Mouse (Mus musculus) CH12.LX (cell line): ENCODE data around the gene Cldn20.

Experiments used
- CHD2 ChIP-seq: IDR thresholded peaks from 2 replicates; pipeline ENCODE4 v1.6.1; 2011; ENCODE audit warnings: low read length, improper control_type of control experiment
- CTCF ChIP-seq, 2 experiments: IDR thresholded peaks in 1 of 2; conservative IDR thresholded peaks in 1 of 2; 2 replicates each; pipeline ENCODE4 v1.5.1; 2011 to 2012; ENCODE audit warnings: low read depth in 2 of 2, low read length in 2 of 2, improper control_type of control experiment in 1 of 2, inconsistent platforms in 1 of 2, mild to moderate bottlenecking in 1 of 2, moderate library complexity in 1 of 2
- HCFC1 ChIP-seq: IDR thresholded peaks from 2 replicates; pipeline ENCODE4 v1.6.1; 2012; ENCODE audit warnings: low read depth, mild to moderate bottlenecking, inconsistent platforms, low read length, improper control_type of control experiment
- IRF4 ChIP-seq: IDR thresholded peaks from 2 replicates; pipeline ENCODE4 v1.6.1; 2014; ENCODE audit warnings: low read depth, mild to moderate bottlenecking, inconsistent platforms, low read length, improper control_type of control experiment
- JUND ChIP-seq: conservative IDR thresholded peaks from 2 replicates; pipeline ENCODE4 v1.6.1; 2011; ENCODE audit warnings: low read depth, low read length, improper control_type of control experiment
- MAFK ChIP-seq: IDR thresholded peaks from 2 replicates; pipeline ENCODE4 v1.6.1; 2011; ENCODE audit warnings: low read length, improper control_type of control experiment; ENCODE audit not compliant: insufficient replicate concordance
- MXI1 ChIP-seq: IDR thresholded peaks from 2 replicates; pipeline ENCODE4 v1.6.1; 2011; ENCODE audit warnings: mild to moderate bottlenecking, low read depth, low read length, improper control_type of control experiment
- NELFE ChIP-seq: IDR thresholded peaks from 2 replicates; pipeline ENCODE4 v1.6.1; 2011; ENCODE audit warnings: low read depth, low read length, improper control_type of control experiment
- POLR2A ChIP-seq: IDR thresholded peaks from 2 replicates; pipeline ENCODE4 v1.6.1; 2011; ENCODE audit warnings: low read depth, mild to moderate bottlenecking, improper control_type of control experiment, low read length
- SIN3A ChIP-seq: IDR thresholded peaks from 2 replicates; pipeline ENCODE4 v1.6.1; 2012; ENCODE audit warnings: low read length, improper control_type of control experiment, inconsistent platforms
- TCF12 ChIP-seq: IDR thresholded peaks from 2 replicates; pipeline ENCODE4 v1.6.1; 2014; ENCODE audit warnings: low read depth, mild to moderate bottlenecking, inconsistent platforms, low read length, improper control_type of control experiment
- USF2 ChIP-seq: conservative IDR thresholded peaks from 2 replicates; pipeline ENCODE4 v1.6.1; 2011; ENCODE audit warnings: low read depth, low read length, improper control_type of control experiment

DNA sequence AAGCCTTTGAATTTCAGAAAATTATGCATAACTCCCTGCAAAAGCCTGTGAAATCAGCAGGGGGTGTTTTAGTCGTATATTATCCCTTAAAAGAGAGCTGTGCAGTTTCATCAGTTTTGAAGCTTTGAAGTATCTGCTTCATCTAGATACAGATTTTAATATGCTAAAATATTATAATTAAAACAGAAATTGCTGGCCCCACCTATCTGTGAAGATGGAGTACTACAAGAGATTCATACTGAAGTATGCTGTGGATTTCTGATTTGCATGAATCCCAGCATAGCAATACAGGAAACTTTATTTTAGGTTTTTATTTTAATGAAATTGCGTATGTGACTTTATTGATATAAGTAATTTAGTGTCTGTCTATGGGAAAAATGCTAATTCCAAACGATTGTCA, 28.2 kb downstream of the Cldn20 start:
- TF ChIP-seq NELFE (no peak), SIN3A (no peak), POLR2A (no peak), JUND (no peak), HCFC1 (no peak), MAFK (no peak), CTCF (conservative IDR thresholded peaks at IDR 0.05 in 1 of 2, IDR thresholded peaks at IDR 0.05 in 1 of 2; ENCODE audit: low read depth in 2 of 2, low read length in 2 of 2) (peak in 1 of 2 experiments; percentile 40; a peak in 2 of 4 replicates), CHD2 (no peak), USF2 (no peak), IRF4 (no peak), TCF12 (no peak), MXI1 (no peak)
